ENCODE assay signal across 18 mouse cellular contexts in the genomic region with DNA sequence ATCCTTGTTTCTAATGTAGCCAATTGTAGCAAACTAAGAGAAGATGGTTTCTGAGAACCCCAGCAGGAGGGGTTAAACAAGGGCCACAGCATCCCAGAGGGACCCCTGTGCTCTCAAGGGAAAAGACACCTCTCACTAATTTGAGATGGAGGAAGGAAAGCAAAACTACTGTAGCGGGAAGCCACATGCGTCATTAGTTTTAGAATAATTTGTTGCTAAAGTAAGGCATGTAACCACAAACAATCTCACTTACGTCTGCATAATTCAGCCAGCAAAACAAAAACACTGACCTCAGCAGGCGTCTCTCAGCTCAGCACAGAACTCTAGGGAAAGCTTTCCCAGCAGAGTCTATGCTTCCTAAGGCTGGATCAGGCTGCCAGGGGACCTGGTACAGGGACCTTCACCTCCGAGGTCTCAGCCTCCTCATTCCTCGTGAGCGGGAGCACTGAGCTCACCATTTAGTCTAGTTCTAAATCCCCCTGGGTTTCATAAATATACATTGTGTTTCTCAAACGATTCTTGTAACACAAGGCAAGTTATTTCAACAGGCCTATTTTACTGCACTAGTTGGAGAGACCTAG. TPM values are rescaled to one million over a fixed set of nuclear protein-coding genes. Genes with fewer than 3 reads are reported as not detected.
DNase-seq lines count a peak whose midpoint lies in the region; ATAC-seq and TF ChIP-seq lines count a peak whose summit lies in the region.
"Had no signal": no experiment of that assay in that cellular context is flagged by ENCODE, and none has a peak within 500 bp of the region (broad histone marks: within the 10 kb centered on the region; RNA-seq: fewer than 3 reads in every experiment).

No protein-coding gene starts in this region.

- no peaks in the 10 kb centered on the region for H3K4me1 ChIP-seq in kidney, adult 2 months (ENCODE audit: control insufficient read depth, insufficient read depth, low read length)
- peaks cover 11% of the 10 kb centered on the region; the same call in 1 of the 2 replicates for H3K4me1 ChIP-seq in embryonic facial prominence, embryonic 14.5 days (ENCODE audit: control insufficient read depth, insufficient read depth, low read length)
- 0 out of 2 replicates have a peak, but pooled peaks cover 4% of the 10 kb centered on the region for H3K4me1 ChIP-seq in stomach, embryonic 14.5 days (ENCODE audit: control insufficient read depth, insufficient read depth, low read length)
- peaks cover 4% of the 10 kb centered on the region; the same call in 1 of the 2 replicates for H3K4me1 ChIP-seq in intestine, embryonic 15.5 days (replicated peaks)

- no peak overlapping the region for H3K4me3 ChIP-seq in kidney, adult 2 months (ENCODE audit: insufficient read depth, low read depth, low read length)
- H3K4me3 ChIP-seq in embryonic facial prominence, embryonic 14.5 days (ENCODE audit: low read depth, low read length): no peak overlapping the region
- H3K4me3 ChIP-seq in stomach, embryonic 14.5 days (ENCODE audit: low read depth, low read length): no peak overlapping the region
- H3K4me3 ChIP-seq in intestine, embryonic 15.5 days (replicated peaks): no peak overlapping the region
- H3K4me3 ChIP-seq: forebrain, embryonic 12.5 days; hindbrain, embryonic 15.5 days; lung, embryonic 15.5 days; myocyte had no signal

- 30% methylated on average over 8 of the region's 8 CpGs for WGBS in kidney, adult 2 months
- WGBS in embryonic facial prominence, embryonic 14.5 days: 52% methylated on average over 8 of the region's 8 CpGs
- 69% methylated on average over 8 of the region's 8 CpGs for WGBS in stomach, embryonic 14.5 days
- 78% methylated on average over 8 of the region's 8 CpGs for WGBS in intestine, embryonic 15.5 days

- TF ChIP-seq POLR2A in kidney, adult 2 months (IDR thresholded peaks at IDR 0.05; ENCODE audit: low read depth, low read length): no peak

- H3K9me3 ChIP-seq in embryonic facial prominence, embryonic 14.5 days (ENCODE audit: control insufficient read depth, low read length): no peaks in the 10 kb centered on the region
- H3K9me3 ChIP-seq in stomach, embryonic 14.5 days (ENCODE audit: control insufficient read depth, low read depth, low read length): peaks cover 5% of the 10 kb centered on the region; the same call in 1 of the 2 replicates
- H3K9me3 ChIP-seq in intestine, embryonic 15.5 days: no peaks in the 10 kb centered on the region
- H3K9me3 ChIP-seq: hindbrain, embryonic 15.5 days; lung, embryonic 15.5 days had no signal

- no peaks in the 10 kb centered on the region for H3K27me3 ChIP-seq in kidney, adult 2 months (replicated peaks; ENCODE audit: control insufficient read depth, insufficient read depth, low read length)
- H3K27me3 ChIP-seq in embryonic facial prominence, embryonic 14.5 days (replicated peaks; ENCODE audit: control insufficient read depth, insufficient read depth, low read length): no peaks in the 10 kb centered on the region
- no peaks in the 10 kb centered on the region for H3K27me3 ChIP-seq in stomach, embryonic 14.5 days (ENCODE audit: control insufficient read depth, insufficient read depth, low read length)
- H3K27me3 ChIP-seq in intestine, embryonic 15.5 days (replicated peaks): no peaks in the 10 kb centered on the region
- H3K27me3 ChIP-seq: forebrain, embryonic 12.5 days; hindbrain, embryonic 15.5 days; lung, embryonic 15.5 days had no signal

- H3K27ac ChIP-seq in kidney, adult 2 months (ENCODE audit: insufficient read depth, low read depth, low read length): peak overlapping the region; percentile 19; the same call in 1 of the 2 replicates
- peak overlapping the region; percentile 25; the same call in 1 of the 2 replicates for H3K27ac ChIP-seq in embryonic facial prominence, embryonic 14.5 days (replicated peaks; ENCODE audit: low read depth, low read length)
- H3K27ac ChIP-seq in stomach, embryonic 14.5 days (ENCODE audit: low read length): peak overlapping the region; percentile 45; the same call in 1 of the 2 replicates
- no peak overlapping the region for H3K27ac ChIP-seq in intestine, embryonic 15.5 days
- H3K27ac ChIP-seq: forebrain, embryonic 12.5 days; hindbrain, embryonic 15.5 days; lung, embryonic 15.5 days had no signal

- H3K36me3 ChIP-seq in kidney, adult 2 months (ENCODE audit: control insufficient read depth, insufficient read depth, low read length): no peaks in the 10 kb centered on the region
- H3K36me3 ChIP-seq in embryonic facial prominence, embryonic 14.5 days (ENCODE audit: control insufficient read depth, insufficient read depth, low read length): no peaks in the 10 kb centered on the region
- no peaks in the 10 kb centered on the region for H3K36me3 ChIP-seq in stomach, embryonic 14.5 days (ENCODE audit: control insufficient read depth, insufficient read depth, low read length)
- no peaks in the 10 kb centered on the region for H3K36me3 ChIP-seq in intestine, embryonic 15.5 days
- H3K36me3 ChIP-seq: forebrain, embryonic 12.5 days; hindbrain, embryonic 15.5 days; lung, embryonic 15.5 days had no signal

- no peak overlapping the region for H3K4me2 ChIP-seq in embryonic facial prominence, embryonic 14.5 days (ENCODE audit: low read depth, low read length)
- no peak overlapping the region for H3K4me2 ChIP-seq in stomach, embryonic 14.5 days (replicated peaks; ENCODE audit: low read depth, low read length)
- no peak overlapping the region for H3K4me2 ChIP-seq in intestine, embryonic 15.5 days (replicated peaks)
- H3K4me2 ChIP-seq: forebrain, embryonic 12.5 days; hindbrain, embryonic 15.5 days; lung, embryonic 15.5 days had no signal

- intact Hi-C loops in left cerebral cortex, postnatal 10 days (cut with DNase I): no loop called here

- no peak overlapping the region for H3K9ac ChIP-seq in embryonic facial prominence, embryonic 14.5 days (ENCODE audit: low read depth, low read length)
- no peak overlapping the region for H3K9ac ChIP-seq in stomach, embryonic 14.5 days (replicated peaks; ENCODE audit: low read depth, low read length)
- no peak overlapping the region for H3K9ac ChIP-seq in intestine, embryonic 15.5 days
- H3K9ac ChIP-seq: forebrain, embryonic 12.5 days; hindbrain, embryonic 15.5 days; lung, embryonic 15.5 days had no signal

- ATAC-seq in embryonic facial prominence, embryonic 14.5 days (ENCODE audit: low read depth): no peak
- peak; percentile 14; the same call in 1 of the 2 replicates for ATAC-seq in monocyte, adult 5-6 weeks (replicated peaks; ENCODE audit: insufficient number of reproducible peaks, low FRiP score, low TSS enrichment, poor library complexity, severe bottlenecking)
- no peak for ATAC-seq in stomach, embryonic 14.5 days (ENCODE audit: insufficient number of reproducible peaks, insufficient read depth, low FRiP score, low read depth)
- no peak for ATAC-seq in intestine, embryonic 15.5 days

- no peak for TF ChIP-seq CTCF in kidney, adult 2 months (conservative IDR thresholded peaks at IDR 0.05; ENCODE audit: insufficient read depth, insufficient read length, low read depth, low read length)

- DNase-seq in kidney, adult 2 months: peak; percentile 46
- no peak for DNase-seq in kidney, adult 18-20 months
- DNase-seq in embryonic facial prominence, embryonic 14.5 days (ENCODE audit: low spot score): no peak
- DNase-seq in adrenal gland, postnatal 36 days: no peak
- no peak for DNase-seq in left cerebral cortex, postnatal 10 days (ENCODE audit: extremely low spot score in 1 of 2, low spot score in 2 of 2)
- DNase-seq: adrenal gland, adult 8-10 months; cerebellum, adult 9-10 months; heart, postnatal 14 days; liver; right cerebral cortex, postnatal 25 days; thymus, adult 18-20 months had no signal

RNA-seq across cellular contexts. Expression of a gene that starts 26.1 kb away (rescaled TPM):
- 0.08 and 0.19 TPM in 2 replicates for polyA plus RNA-seq in kidney, adult 2 months (2012; rRNA removed)
- polyA plus RNA-seq in embryonic facial prominence, embryonic 14.5 days (2014; fragmentation: Nextera tagmentation; extraction: Ambion mirVana): 0.06 and 0.09 TPM in 2 replicates
- 0.19 to 2.2 TPM in 2 of 3 replicates, not detected in the other for total RNA-seq in monocyte, adult 5-6 weeks (2017)
- polyA plus RNA-seq in stomach, embryonic 14.5 days (2014; fragmentation: Nextera tagmentation; extraction: Ambion mirVana): 0.25 and 0.29 TPM in 2 replicates
- under 1 TPM in 1 of 2 experiments, not detected in 1; 0.03 TPM for total RNA-seq in adrenal gland, postnatal 36 days (2021)
- total RNA-seq in left cerebral cortex, postnatal 10 days (2021): under 1 TPM; 0.02 to 0.08 TPM
- polyA plus RNA-seq in intestine, embryonic 15.5 days (2015; fragmentation: Nextera tagmentation; extraction: Ambion mirVana): 0.08 and 0.16 TPM in 2 replicates
